16 mouse cellular contexts compared by ENCODE assay signal in genomic region chr13:57867586-57867985, GRCm38 (mm10). TPM values are rescaled to one million over a fixed set of nuclear protein-coding genes. Genes with fewer than 3 reads are reported as not detected.
A peak's percentile ranks its signal among the peaks of the same experiment; 100 is the strongest.
DNase-seq lines count a peak whose midpoint lies in the region; ATAC-seq lines count a peak whose summit lies in the region.
"Had no signal": no experiment of that assay in that cellular context is flagged by ENCODE, and none has a peak within 500 bp of the region (broad histone marks: within the 10 kb centered on the region; RNA-seq: fewer than 3 reads in every experiment).

No protein-coding gene starts in this region.

- H3K27me3 ChIP-seq in heart, embryonic 12.5 days (replicated peaks), result peaks cover 12% of the 10 kb centered on the region
- no peaks in the 10 kb centered on the region for H3K27me3 ChIP-seq in midbrain, embryonic 11.5 days (ENCODE audit: control insufficient read depth, insufficient read depth, low read length)
- H3K27me3 ChIP-seq in midbrain, embryonic 16.5 days (ENCODE audit: control insufficient read depth, insufficient read depth, low read depth, low read length), result no peaks in the 10 kb centered on the region
- H3K27me3 ChIP-seq: forebrain, embryonic 15.5 days; limb, embryonic 13.5 days; megakaryocyte, embryonic 14.5 days; neural tube, embryonic 12.5 days had no signal

- intact Hi-C loops in heart, postnatal 14 days (cut with DNase I), result no loop called here

- no peak overlapping the region for H3K4me3 ChIP-seq in heart, embryonic 12.5 days
- no peak overlapping the region for H3K4me3 ChIP-seq in midbrain, embryonic 11.5 days (ENCODE audit: low read depth, low read length)
- no peak overlapping the region for H3K4me3 ChIP-seq in midbrain, embryonic 16.5 days (ENCODE audit: low read depth, low read length)
- H3K4me3 ChIP-seq: forebrain, embryonic 15.5 days; heart, adult 2 months; limb, embryonic 13.5 days; megakaryocyte, embryonic 14.5 days; neural tube, embryonic 12.5 days had no signal

- no peaks in the 10 kb centered on the region for H3K4me1 ChIP-seq in heart, embryonic 12.5 days (replicated peaks)
- H3K4me1 ChIP-seq in midbrain, embryonic 11.5 days (ENCODE audit: control insufficient read depth, insufficient read depth, low read length), result no peaks in the 10 kb centered on the region
- no peaks in the 10 kb centered on the region; the same call in 1 of the 2 replicates for H3K4me1 ChIP-seq in midbrain, embryonic 16.5 days (ENCODE audit: control insufficient read depth, insufficient read depth, low read length)
- H3K4me1 ChIP-seq: forebrain, embryonic 15.5 days; limb, embryonic 13.5 days; megakaryocyte, embryonic 14.5 days; neural tube, embryonic 12.5 days had no signal

- H3K4me2 ChIP-seq in heart, embryonic 12.5 days, result no peak overlapping the region
- H3K4me2 ChIP-seq in midbrain, embryonic 11.5 days, result no peak overlapping the region
- no peak overlapping the region for H3K4me2 ChIP-seq in midbrain, embryonic 16.5 days (ENCODE audit: low read length)
- H3K4me2 ChIP-seq: forebrain, embryonic 15.5 days; hindbrain, embryonic 14.5 days; limb, embryonic 13.5 days; neural tube, embryonic 12.5 days had no signal

- 49% methylated on average over 7 of the region's 7 CpGs for WGBS in heart, embryonic 12.5 days
- 66% methylated on average over 7 of the region's 7 CpGs for WGBS in midbrain, embryonic 11.5 days
- 65% methylated on average over 7 of the region's 7 CpGs for WGBS in midbrain, embryonic 16.5 days

- no peak for ATAC-seq in heart, embryonic 12.5 days (ENCODE audit: insufficient number of reproducible peaks, low FRiP score)
- no peak for ATAC-seq in midbrain, embryonic 11.5 days (ENCODE audit: low FRiP score)
- ATAC-seq in midbrain, embryonic 16.5 days, result no peak
- ATAC-seq: forebrain, embryonic 15.5 days had no signal

- H3K27ac ChIP-seq in heart, embryonic 12.5 days (ENCODE audit: poor library complexity, severe bottlenecking), result no peak overlapping the region
- H3K27ac ChIP-seq in midbrain, embryonic 11.5 days (ENCODE audit: low read depth, low read length), result no peak overlapping the region
- no peak overlapping the region for H3K27ac ChIP-seq in midbrain, embryonic 16.5 days (ENCODE audit: low read length)
- H3K27ac ChIP-seq: forebrain, embryonic 15.5 days; heart, adult 2 months; hindbrain, embryonic 14.5 days; limb, embryonic 13.5 days; neural tube, embryonic 12.5 days had no signal

- no peaks in the 10 kb centered on the region for H3K36me3 ChIP-seq in heart, embryonic 12.5 days
- H3K36me3 ChIP-seq in midbrain, embryonic 11.5 days (ENCODE audit: control insufficient read depth, insufficient read depth, low read length), result no peaks in the 10 kb centered on the region
- no peaks in the 10 kb centered on the region for H3K36me3 ChIP-seq in midbrain, embryonic 16.5 days (ENCODE audit: control insufficient read depth, insufficient read depth, low read length)
- H3K36me3 ChIP-seq: forebrain, embryonic 15.5 days; limb, embryonic 13.5 days; neural tube, embryonic 12.5 days had no signal

- H3K9ac ChIP-seq in heart, embryonic 12.5 days, result no peak overlapping the region
- no peak overlapping the region for H3K9ac ChIP-seq in midbrain, embryonic 11.5 days (ENCODE audit: low read length)
- H3K9ac ChIP-seq in midbrain, embryonic 16.5 days (ENCODE audit: low read depth, low read length), result no peak overlapping the region
- H3K9ac ChIP-seq: forebrain, embryonic 15.5 days; hindbrain, embryonic 14.5 days; limb, embryonic 13.5 days; neural tube, embryonic 12.5 days had no signal

- H3K9me3 ChIP-seq in heart, embryonic 12.5 days (replicated peaks), result no peaks in the 10 kb centered on the region
- no peaks in the 10 kb centered on the region for H3K9me3 ChIP-seq in midbrain, embryonic 11.5 days (ENCODE audit: control insufficient read depth, low read length)
- no peaks in the 10 kb centered on the region for H3K9me3 ChIP-seq in midbrain, embryonic 16.5 days (replicated peaks; ENCODE audit: control insufficient read depth, low read length, poor library complexity, severe bottlenecking)
- H3K9me3 ChIP-seq: forebrain, embryonic 15.5 days; limb, embryonic 13.5 days; neural tube, embryonic 12.5 days had no signal

- peak; percentile 8 to 34 for DNase-seq in heart, postnatal 14 days
- peak; percentile 72 for DNase-seq in midbrain, embryonic 11.5 days (ENCODE audit: low spot score, missing footprints)
- DNase-seq in embryo, embryonic 9.5 days (ENCODE audit: extremely low spot score), result peak; percentile 51
- DNase-seq in retina, postnatal 1 day, result peak; percentile 45
- no peak for DNase-seq in layer of hippocampus, postnatal 14 days (ENCODE audit: low spot score in 2 of 2)
- DNase-seq in frontal cortex, postnatal 14 days (ENCODE audit: low spot score in 2 of 2), result no peak
- DNase-seq: B cell, adult 2 months; heart, adult 2 months; thymus, adult 18-20 months had no signal

RNA-seq across cellular contexts. Expression of gene Spock1, which starts 40.5 kb away (rescaled TPM):
- total RNA-seq in heart, postnatal 14 days (2021), result under 1 TPM; 0.15 to 0.45 TPM
- polyA plus RNA-seq in heart, embryonic 12.5 days (2016; fragmentation: Nextera tagmentation; extraction: Ambion mirVana), result 0.41 and 0.70 TPM in 2 replicates
- polyA plus RNA-seq in midbrain, embryonic 11.5 days (2014; fragmentation: Nextera tagmentation; extraction: Ambion mirVana), result 17.2 and 20.3 TPM in 2 replicates
- 76.1 and 81.8 TPM in 2 replicates for polyA plus RNA-seq in midbrain, embryonic 16.5 days (2015; fragmentation: Nextera tagmentation; extraction: Ambion mirVana)
- 100 to 1,000 TPM; 266 to 276 TPM for total RNA-seq in layer of hippocampus, postnatal 14 days (2021)
- total RNA-seq: heart, adult 2 months had no signal

Comparison
In these comparisons a context has a peak if more than half of its experiments do, and no peak if none do; other contexts are left out.
1. DNase-seq: peak in heart, postnatal 14 days (2 of 2), midbrain, embryonic 11.5 days (single experiment), embryo, embryonic 9.5 days (single experiment) and retina, postnatal 1 day (single experiment); none in layer of hippocampus, postnatal 14 days (0 of 2) and frontal cortex, postnatal 14 days (0 of 2).
2. RNA of gene Spock1, which starts 40.5 kb away (polyA plus RNA-seq): 76.1 to 81.8 TPM in midbrain, embryonic 16.5 days and 17.2 to 20.3 TPM in midbrain, embryonic 11.5 days; 0.41 to 0.70 TPM in heart, embryonic 12.5 days; every median in the first group is over 10 times any median in the second.